Mouse (Mus musculus) MEL (cell line): ENCODE data around the gene Lin7c.

Experiments
- CTCF ChIP-seq, 3 experiments: IDR thresholded peaks in 2 of 3; conservative IDR thresholded peaks in 1 of 3; 2 replicates each; pipeline ENCODE4 v1.5.1; 2011 to 2012; ENCODE audit warnings: low read length in 3 of 3, low read depth in 2 of 3, mild to moderate bottlenecking in 2 of 3, improper control_type of control experiment in 1 of 3, inconsistent platforms in 1 of 3, mixed read lengths in 1 of 3, moderate library complexity in 1 of 3; ENCODE audit not compliant: control insufficient read depth in 1 of 3, insufficient read depth in 1 of 3, poor library complexity in 1 of 3, severe bottlenecking in 1 of 3
- EP300 ChIP-seq, 2 experiments: IDR thresholded peaks; 2 replicates each; pipeline ENCODE4 v1.6.1; 2011; ENCODE audit warnings: improper control_type of control experiment in 2 of 2, low read length in 2 of 2, low read depth in 1 of 2, mild to moderate bottlenecking in 1 of 2
- GABPA ChIP-seq: IDR thresholded peaks from 2 replicates; pipeline ENCODE4 v1.6.1; 2012; ENCODE audit warnings: low read depth, mild to moderate bottlenecking, inconsistent platforms, low read length, improper control_type of control experiment, moderate library complexity
- GATA1 ChIP-seq: IDR thresholded peaks from 2 replicates; pipeline ENCODE4 v1.6.1; 2011; ENCODE audit warnings: low read depth, low read length, improper control_type of control experiment
- JUND ChIP-seq: IDR thresholded peaks from 2 replicates; pipeline ENCODE4 v1.6.1; 2011; ENCODE audit warnings: low read depth, mild to moderate bottlenecking, improper control_type of control experiment, low read length
- MAX ChIP-seq: IDR thresholded peaks from 2 replicates; pipeline ENCODE4 v1.6.1; 2011; ENCODE audit warnings: low read length, improper control_type of control experiment
- MXI1 ChIP-seq: IDR thresholded peaks from 2 replicates; pipeline ENCODE4 v1.6.1; 2011; ENCODE audit warnings: mild to moderate bottlenecking, low read depth, low read length, improper control_type of control experiment
- NELFE ChIP-seq: IDR thresholded peaks from 2 replicates; pipeline ENCODE4 v1.6.1; 2011; ENCODE audit warnings: low read depth, low read length, improper control_type of control experiment
- NRF1 ChIP-seq: IDR thresholded peaks from 2 replicates; pipeline ENCODE4 v1.6.1; 2014; ENCODE audit warnings: low read depth, mild to moderate bottlenecking, inconsistent platforms, low read length, improper control_type of control experiment, moderate library complexity; ENCODE audit not compliant: poor library complexity, insufficient read depth, severe bottlenecking

DNA sequence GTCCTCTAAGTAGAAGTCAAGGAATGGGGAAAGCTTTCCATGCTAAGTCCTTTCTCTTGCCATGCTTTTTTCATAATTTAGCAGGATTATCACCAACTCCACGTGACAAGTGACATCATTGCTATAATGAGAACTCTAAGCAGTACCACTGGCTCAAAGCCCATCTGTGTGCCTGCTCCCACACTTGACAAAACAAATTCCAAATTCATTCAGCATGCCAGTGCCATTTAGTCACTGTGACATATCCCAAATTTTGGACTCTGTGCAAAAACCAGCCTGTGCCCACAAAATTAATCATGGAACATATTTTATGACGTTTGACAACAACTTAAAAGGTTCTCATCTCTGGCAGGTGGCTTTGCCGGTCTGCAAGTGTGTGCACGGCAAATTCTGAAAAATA, 6.5 kb upstream of the Lin7c start:
- TF ChIP-seq GATA1: no peak
- no peak for TF ChIP-seq GABPA
- no peak for TF ChIP-seq NELFE
- no peak for TF ChIP-seq EP300 (IDR thresholded peaks at IDR 0.05; ENCODE audit: low read depth in 1 of 2, low read length in 2 of 2)
- no peak for TF ChIP-seq CTCF (IDR thresholded peaks at IDR 0.05 in 2 of 3, conservative IDR thresholded peaks at IDR 0.05 in 1 of 3; ENCODE audit: control insufficient read depth in 1 of 3, insufficient read depth in 1 of 3, low read depth in 2 of 3, low read length in 3 of 3, poor library complexity in 1 of 3, severe bottlenecking in 1 of 3)
- TF ChIP-seq JUND: no peak
- TF ChIP-seq NRF1: no peak
- TF ChIP-seq MXI1: no peak
- no peak for TF ChIP-seq MAX
